Mouse (Mus musculus): ENCODE results near the gene Arhgap10.

Arhgap10 gene

DNA sequence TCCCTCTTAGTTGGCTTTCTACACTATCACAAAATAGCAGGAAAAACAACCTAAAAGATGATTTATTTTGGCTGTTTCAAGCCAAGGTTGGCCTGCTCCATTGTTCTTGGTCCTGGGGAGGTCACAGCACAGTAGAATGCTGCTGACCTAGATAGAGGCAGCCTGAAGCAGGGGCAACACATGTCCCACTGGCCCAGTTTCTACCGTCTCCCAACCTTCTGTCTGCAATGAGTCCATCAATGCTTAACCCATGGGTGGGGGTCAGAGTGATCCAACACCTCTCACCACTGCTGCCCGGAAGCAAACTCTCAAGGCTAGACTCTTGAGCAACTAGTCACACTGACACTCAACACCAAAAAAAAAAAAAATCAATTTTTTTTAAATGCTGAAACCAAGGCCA, 31.0 kb downstream of the Arhgap10 start:
- no peak for DNase-seq (ENCODE audit: low read depth, low spot score)

DNA sequence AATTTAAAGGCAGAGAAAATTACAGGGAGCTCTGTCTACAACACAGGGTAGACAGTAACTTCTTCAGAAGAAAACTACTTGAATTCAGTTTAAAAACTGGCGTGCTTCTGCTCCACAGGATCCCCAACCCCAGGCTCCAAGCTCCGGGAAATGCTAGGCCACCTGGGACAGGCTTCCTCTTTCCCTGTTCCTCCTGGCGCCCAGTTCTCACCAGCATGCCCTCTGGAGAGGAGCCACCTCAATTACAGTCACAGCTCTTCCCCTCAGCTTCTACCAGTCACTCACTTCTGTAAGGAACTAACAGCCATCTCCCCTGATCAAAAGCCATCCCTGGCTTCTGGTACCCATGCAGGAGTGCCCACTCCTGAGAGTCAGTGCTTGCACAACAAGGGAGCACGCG, 32.9 kb downstream of the Arhgap10 start:
- DNase-seq (ENCODE audit: low read depth, low spot score), result no peak

DNA sequence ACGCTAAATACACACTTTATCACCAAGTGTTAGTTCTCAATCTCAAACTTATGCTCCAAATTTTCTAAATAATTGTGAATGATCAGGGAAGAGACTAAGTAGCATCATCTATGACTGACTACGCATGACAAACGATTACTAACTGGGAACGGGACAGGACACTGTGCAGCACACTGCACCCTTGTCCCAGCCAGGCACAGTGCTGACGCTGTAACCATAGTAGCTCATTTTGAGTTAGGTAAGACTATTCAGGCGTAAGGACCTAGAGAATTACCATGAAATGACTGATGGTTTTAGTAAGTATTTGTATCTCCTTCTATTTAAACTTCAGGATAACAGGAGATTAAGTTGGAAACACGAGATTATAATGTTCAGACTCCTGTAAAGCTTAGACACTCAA, 33.5 kb downstream of the Arhgap10 start:
- no peak for DNase-seq (ENCODE audit: low read depth, low spot score)

DNA sequence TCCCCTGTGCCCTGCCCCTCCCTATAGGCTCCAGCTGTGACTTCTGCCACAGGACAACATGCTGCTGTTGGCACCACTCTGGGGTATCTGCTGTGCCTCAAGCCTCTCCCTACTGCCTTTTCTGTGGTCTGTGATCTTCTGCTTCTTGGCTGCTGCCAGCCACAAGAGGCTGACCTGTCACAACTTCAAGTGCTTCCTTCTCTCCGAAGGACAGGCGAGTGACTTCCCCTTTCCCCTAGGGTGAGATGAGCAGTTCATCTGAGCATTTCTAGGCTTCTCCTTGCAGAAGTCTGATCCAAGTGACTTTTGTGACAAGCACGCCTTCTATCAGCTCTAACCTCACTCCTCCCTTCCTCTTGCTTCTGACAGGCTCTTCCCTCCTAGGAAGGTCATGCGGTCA, 34.1 kb downstream of the Arhgap10 start:
- no peak for DNase-seq (ENCODE audit: low read depth, low spot score)

DNA sequence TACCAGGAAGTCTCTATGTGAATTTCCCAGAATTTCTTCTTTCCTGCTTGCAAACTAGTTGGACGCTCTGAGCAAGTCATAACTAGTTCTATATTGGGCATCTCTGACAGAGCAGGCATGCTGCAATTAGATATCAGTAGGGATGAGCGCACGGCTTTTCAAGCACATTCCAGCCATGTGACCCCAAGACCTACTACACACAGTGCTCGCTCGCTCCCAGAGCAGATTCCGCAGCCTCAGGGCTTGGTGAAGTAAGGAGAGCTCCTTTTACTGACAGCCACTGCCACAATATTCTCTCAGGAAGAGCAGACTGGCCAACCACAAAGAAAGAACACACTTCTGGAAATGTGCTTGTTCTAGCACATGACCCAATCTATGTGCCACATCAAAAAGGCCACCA, 36.0 kb downstream of the Arhgap10 start:
- no peak for DNase-seq (ENCODE audit: low read depth, low spot score)

DNA sequence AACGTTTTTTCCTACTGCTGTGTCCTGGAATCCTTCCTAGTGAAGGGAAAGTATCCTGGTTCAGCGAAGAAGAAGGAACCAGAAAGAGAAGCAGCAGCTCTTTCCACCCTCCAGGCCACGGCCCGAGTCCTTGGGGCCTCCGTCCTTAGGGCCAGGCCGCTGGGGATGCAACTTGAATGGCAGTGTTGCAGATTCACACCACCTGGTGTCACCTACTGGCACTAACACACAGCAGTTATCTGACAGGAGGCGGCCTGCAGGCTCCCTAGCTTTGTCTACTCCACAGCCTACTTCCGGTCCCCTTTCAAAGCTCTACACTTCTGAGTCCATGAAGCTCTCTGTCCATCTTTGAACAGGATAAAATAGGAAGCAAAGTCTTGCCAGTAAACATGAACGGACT, 37.8 kb downstream of the Arhgap10 start:
- DNase-seq (ENCODE audit: low read depth, low spot score), result no peak

DNA sequence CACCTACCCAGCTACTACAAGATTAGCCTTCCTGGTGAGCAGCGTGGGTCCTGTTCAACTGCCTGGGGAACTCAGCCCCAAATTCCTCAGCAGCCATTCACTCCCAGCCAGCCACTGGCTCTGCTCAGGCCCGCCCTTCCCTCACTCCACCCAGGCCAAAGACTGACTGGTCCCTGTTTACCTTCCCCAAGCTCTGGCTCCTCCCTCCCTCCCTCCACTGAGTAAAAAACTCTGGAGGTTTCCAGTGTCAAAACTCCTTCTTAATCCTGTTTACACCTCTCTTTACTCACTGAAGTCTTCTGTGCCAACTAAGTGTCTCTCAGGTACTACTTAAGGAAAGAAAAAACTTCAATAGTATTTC, 38.9 kb downstream of the Arhgap10 start:
- peak; percentile 39 for DNase-seq (ENCODE audit: low read depth, low spot score)

DNA sequence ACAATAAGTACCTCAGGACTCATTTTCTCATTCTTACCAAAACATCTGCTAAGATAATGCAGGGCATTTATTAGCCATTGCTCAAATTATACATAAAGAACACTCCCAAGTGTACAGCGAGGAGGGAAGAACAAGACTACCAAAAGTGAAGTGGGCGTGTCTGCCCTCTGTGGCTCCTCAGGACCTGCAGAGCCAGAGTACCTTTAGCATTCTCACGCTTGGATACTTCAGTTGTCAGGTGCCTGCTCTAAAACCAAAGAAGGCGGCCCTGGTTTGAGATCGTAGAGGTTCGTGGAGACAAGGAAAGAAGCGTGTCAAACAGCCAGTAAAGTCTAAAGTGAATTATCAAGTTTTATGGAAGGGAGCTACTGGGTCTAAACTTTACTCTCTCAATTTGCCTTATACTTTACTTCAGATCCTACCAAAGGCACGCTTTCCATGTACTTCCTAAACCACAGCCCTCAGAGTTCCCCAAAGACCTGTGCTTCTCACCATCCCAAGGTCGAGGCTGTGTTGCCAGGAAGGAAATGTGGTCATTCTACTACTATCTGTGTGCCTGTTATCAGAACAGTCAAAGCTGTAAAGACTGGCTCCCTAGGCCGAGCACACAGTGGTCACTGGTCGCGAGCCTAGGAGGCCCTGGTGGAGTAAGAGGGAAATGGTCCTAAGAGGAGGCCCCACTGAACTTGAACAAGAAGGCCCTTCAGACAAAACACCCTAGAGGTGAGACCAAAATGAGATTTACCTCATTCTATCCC, 39.4 kb downstream of the Arhgap10 start:
- no peak for DNase-seq (ENCODE audit: low read depth, low spot score)

DNA sequence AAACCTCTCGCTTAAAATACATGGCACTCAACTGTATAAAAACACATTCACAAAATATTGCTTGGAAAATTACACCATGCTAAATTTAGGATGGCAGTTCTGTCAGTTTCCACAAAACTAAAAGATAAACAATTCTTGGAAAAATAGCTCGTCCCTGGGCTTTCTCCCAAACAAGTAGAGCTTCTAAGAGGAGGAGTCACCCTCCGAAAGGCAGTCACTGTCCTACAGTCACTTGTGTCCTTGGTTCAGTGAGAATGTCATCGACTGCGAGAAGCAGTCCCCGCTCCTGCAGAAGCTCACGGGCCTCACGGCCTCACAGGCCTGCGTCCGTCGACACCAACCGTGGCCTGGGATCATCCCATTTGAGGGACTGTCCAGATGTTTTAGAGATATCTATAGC, 40.1 kb downstream of the Arhgap10 start:
- no peak for DNase-seq (ENCODE audit: low read depth, low spot score)

DNA sequence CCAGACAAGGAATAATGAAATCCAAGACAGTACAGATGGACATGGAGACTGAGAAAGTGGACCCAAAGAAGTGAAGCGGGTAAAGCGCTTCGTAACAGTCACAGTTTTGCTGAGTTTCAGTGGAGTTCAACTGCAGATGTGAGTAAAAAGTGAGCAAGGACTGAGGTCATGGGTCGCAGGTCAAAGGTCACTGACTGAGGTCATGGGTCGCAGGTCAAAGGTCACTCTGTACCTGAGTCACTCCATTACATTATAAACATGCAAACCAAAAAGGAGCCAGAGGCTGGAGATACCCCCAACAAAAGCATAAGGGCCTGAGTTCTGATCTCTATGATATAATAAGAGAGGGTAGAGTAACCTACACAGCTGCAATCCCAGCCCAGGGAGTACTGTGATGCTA, 43.1 kb downstream of the Arhgap10 start:
- DNase-seq (ENCODE audit: low read depth, low spot score), result no peak

DNA sequence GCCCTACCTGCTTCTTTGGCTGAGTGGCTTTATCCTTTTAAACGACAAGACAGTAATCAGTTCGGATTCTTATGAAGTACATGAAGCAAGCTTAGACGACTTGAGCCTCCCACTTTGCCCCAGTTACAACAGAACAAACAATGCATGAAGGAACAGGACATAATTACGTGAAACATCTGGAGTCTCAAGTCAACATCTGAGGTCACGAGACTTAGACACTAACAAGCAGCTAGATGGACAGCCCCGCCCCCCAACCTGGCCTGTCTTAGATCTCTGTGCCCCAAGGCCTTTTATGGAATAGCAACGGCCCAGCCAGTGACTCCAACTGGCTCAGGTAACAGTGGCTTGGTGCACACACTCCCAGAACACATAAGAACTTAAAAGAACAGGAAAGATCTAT, 44.0 kb downstream of the Arhgap10 start:
- no peak for DNase-seq (ENCODE audit: low read depth, low spot score)

DNA sequence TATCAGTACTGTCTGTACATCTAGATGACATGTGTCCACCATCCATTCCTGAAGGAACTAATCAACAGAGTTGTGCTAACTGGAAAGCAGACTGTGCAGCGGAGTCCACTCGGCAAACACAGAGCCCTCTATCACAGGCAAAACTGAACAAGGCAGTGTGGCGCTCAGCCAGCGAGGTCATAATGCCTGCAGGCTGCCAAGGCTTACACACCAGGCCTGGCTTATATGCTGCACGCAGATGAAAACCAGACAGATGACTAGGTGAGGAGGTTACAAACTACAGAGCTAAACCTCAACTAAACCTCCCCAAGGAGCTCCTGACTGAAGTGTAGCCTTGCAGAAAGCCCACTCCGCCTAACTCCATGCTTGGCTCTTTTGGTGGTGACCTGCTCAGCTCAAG, 44.4 kb downstream of the Arhgap10 start:
- DNase-seq (ENCODE audit: low read depth, low spot score), result no peak

DNA sequence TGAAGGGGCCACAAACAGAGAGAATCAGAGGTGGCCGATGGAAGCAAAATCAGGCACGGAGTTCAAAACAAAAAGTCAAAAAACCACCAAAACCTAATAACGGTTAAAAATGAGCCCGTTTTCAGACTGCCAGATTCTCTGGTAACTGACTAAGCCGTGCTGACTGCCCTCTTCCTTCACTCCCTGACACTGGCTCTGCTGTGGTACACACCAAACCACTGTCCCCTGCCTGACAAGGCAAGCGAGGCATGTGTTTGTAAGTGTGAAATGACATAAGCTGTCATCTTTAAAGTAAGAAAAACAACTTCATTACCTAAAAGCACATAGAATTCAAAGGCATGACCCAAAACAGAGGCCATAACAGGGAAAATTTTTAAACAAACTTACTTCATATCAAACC, 56.4 kb downstream of the Arhgap10 start:
- no peak for DNase-seq (ENCODE audit: low read depth, low spot score)

DNA sequence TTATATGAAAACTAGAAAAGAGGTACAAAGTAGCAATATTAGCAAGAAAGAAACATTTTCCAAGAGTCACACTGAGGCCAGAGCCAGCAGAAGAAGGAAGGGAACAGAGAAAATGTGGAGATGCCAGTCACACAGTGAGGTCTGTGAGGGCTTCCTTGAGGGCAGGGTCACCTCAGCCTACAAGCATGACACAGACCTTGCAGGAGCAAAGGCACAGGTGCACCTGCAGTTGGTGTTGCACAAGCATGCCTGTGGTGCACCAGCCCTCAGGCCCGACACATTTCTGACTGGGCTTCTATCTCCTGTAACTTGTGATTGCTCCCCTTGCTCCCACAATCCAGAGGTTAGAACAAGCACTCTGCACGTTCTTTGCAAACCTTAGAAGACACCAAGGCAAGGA, 57.4 kb downstream of the Arhgap10 start:
- no peak for DNase-seq (ENCODE audit: low read depth, low spot score)

DNA sequence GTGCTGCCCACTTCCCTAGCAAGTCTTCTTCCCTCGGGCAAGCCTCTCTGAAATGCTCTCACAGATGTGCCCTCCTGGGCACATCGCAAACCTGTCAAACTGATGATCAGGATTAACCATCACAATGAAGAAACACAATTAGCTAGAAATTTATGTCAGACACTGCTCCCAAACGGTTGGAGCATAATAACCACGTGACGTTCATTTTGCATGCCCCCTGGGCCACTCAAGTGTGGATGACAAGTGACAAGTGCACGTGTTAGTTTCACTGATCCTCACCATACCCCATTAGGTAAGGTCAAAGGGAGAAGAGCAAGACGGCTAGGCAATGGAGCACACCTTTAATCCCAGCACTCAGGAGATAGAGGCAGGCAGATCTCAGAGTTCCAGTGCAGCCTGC, 58.1 kb downstream of the Arhgap10 start:
- DNase-seq (ENCODE audit: low read depth, low spot score), result no peak

DNA sequence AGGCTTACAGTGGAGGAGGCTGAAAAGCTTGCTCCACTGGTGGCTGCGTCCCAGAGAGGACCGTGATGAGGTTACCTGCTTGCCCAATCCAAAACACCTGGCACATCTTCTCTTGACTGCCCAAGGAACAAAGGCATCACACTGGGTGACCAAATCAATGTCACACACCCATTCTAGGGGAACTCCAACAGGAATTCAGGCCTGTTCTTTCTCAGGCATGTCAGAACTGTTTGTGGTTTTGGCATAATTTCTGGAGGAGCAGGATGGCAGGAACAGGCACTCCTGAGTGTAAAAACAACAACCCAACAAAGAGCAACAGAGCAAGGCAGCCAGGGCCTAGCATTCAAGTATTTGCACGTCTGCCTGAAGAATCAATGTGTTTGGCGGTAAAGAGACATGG, 59.2 kb downstream of the Arhgap10 start:
- no peak for DNase-seq (ENCODE audit: low read depth, low spot score)

DNA sequence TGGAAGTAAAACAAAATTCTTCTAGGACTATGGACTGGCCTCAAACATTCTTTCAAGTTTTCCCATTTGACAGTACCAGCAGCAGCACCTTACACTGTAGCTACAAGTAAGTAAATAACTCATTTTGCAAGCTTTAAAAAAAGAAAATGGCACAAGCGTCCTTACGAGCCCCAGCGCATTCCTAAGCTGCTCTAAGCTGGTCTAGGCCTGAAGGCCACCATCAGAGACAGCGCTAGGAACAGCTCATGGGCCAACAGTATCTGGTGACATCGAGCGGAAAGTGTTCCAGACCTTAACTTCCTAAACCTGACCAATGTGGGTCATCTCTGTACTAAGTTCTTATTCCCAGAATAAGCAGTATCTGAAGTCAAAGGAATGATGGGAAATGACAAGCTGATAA, 61.5 kb downstream of the Arhgap10 start:
- DNase-seq (ENCODE audit: low read depth, low spot score), result no peak

DNA sequence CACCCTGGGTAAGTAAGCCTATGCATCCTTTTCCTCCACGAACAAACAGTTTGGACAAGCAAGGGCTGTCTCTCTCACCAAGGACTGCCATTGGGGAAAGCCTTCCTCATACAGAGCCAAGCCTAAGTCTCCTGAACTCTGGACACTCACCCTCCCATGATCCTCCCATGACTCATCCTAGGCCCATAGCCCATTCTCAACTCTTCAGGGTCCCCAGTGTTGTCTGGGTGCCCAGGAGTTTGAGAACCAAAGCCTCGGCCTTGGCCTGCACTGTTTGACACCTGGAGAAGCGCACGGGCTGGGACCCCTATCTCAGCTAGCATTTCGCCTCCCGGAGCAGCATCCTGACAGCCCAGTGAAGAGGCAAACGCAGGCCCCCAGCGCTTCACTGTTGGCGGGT, 63.9 kb downstream of the Arhgap10 start:
- DNase-seq (ENCODE audit: low read depth, low spot score), result no peak

DNA sequence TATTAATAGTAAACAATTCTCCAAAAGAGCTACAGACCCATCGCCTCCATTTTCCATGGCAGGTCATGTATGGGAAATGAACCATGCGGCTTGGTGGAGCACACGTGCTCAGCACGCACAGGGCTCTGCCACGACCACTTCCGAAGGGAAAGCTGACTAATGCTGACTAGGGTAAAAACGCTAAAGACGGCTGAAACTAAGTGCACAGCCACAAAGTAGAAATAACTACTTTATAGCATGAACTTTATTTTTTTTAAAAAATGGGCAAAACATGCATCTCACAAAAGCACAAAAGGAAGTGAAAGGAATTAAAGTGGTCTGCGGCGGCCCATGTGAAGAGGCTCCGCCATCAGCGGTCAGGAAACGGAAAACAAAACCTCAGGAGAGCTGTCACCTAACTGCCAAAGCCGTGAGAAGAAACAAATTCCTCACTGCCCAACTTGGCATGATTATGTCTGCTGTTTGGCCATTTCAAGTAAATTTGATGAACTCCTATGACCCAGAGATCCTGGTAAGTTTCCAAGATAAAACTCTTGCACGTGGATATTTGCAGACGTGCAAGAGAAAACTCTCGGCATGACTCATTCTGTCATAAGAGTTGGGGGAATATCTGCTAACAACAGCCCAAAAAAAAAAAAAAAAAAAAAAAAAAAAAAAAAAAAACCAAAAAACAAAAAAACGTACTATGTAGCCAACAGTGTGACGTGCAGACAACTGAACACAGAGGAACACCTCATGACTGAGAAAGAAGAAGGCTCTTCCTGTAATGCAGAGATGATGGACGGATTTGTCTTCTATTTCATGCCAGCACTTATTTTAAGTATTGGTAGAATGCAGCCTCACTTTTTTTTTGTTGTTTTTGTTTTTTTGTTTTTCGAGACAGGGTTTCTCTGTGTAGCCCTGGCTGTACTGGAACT, 66.0 kb downstream of the Arhgap10 start:
- DNase-seq (ENCODE audit: low read depth, low spot score), result no peak

DNA sequence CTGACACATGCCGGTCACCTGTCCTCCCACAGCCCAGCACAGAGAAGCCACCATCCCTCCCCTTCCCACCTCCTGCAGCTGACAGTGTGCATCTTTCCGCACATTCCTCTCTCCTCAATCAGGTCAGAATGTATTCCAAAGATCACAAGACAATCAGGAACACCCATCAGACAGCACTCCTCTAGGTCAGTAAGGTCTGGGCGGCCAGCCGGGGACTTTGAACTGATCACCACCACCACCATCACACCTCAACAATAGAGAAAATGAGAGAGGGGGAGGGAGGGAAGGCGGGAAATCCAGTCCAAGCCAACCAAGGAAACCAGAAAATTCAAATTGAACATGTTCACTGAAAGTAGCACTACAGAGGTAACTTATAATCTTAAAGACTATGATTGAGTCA, 66.7 kb downstream of the Arhgap10 start:
- DNase-seq (ENCODE audit: low read depth, low spot score), result no peak

DNA sequence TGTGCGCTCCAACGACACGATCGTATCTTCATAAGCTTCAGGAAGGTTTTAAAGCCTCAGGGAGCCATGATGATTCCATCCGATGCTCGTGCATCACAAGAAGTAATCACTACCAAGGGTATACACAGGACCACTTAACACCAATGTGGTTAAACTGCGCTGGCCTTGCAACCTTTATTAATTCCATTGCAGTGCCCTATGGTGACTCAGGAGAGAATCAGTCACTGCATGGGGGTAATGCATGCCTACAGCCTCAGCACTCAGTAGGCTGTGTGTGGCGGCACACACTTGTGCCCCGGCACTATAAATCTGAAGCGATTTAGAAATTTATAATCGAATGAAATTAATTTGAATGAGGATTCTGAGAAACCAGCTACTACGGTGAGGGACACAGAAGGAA, 71.5 kb downstream of the Arhgap10 start:
- no peak for DNase-seq (ENCODE audit: low read depth, low spot score)

DNA sequence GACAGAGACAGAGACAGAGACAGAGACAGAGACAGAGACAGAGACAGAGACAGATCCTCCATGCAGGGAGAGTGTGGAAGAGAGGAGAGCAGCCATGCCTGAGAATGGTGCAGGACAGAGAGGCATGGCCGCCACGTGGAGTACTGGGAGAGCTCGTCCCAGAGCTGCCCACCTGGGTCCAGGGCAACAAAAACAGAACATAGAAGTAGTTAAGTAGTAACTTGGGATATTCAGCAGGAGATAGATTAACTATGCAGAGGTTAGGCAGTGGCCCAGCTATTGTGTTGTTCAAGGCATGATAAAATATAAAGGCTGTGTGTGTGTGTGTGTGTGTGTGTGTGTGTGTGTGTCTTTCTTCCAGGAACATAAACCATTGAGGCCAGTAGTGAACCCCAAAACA, 72.1 kb downstream of the Arhgap10 start:
- DNase-seq (ENCODE audit: low read depth, low spot score), result no peak

DNA sequence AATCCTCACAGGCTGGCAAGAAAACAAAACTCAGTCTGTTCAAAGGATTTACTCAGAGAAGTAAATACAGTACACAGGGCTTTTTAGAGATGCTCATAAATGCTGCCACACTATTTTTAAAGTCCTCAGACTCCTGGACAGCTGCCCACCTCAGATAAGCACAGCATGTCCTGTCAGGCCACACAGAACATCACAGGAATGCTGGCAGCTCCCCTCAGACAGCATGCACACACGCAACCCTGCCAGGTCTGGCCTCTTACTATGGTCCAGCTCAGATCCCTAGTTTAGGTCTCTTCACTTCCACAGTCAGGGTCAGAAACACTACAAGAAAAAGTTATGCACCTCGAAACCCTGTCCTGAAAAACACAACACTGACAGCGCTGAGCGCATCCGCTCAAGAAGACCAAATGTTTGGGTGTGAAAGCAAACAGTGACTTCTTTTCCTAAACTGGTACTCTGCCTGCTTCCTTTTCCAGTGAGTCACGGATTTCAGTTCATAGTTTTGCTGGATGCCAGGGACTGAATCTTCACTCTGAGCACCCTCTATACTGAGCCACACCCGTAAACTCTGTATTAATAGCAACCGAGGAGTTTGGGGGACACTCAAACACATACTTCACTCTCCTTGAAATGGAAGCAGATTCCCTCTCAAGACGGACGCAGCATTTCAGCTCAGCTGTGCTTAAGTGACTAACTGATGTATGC, 73.4 kb downstream of the Arhgap10 start:
- no peak for DNase-seq (ENCODE audit: low read depth, low spot score)
